Mouse (Mus musculus): ENCODE results near the gene Xkrx. TPM values are rescaled to one million over a fixed set of nuclear protein-coding genes. Genes with fewer than 3 reads are reported as not detected.
A peak's percentile ranks its signal among the peaks of the same experiment; 100 is the strongest.

Gene Xkrx
- polyA plus RNA-seq, 2 experiments, result 0.57 to 0.59 TPM

DNA sequence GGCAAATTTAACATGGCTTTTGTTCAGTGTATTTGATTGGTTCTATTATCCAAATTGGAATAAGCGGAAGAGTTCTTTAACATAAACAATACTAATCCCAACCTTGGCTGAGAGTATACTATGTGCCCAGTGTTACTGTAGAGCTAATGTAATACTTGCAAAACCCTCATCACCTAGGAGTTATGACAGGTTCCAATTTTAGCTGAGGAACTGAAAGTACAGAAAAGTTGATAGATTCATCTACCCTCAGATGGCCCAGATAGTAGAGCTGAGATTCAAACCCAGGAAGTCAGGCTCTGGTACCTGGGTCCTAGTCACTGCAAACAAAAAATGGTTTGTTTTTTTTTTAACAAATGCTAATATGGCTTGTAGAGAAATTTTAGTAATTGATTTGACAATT is 8.7 kb upstream of the Xkrx start:
- no peak for TF ChIP-seq POLR2A (IDR thresholded peaks at IDR 0.05; ENCODE audit: borderline replicate concordance, extremely low read depth, insufficient read depth, insufficient read length)
- Histone ChIP-seq H3K4me3 (replicated peaks; ENCODE audit: low read length) (no peak overlapping the region), H3K4me2 (replicated peaks; ENCODE audit: low read depth, low read length, severe bottlenecking) (no peak overlapping the region), H3K9ac (ENCODE audit: low read depth, low read length, severe bottlenecking) (no peak overlapping the region), H3K4me1 (ENCODE audit: control insufficient read depth, insufficient read depth, low read length) (no peaks in the 10 kb centered on the region), H3K27ac (replicated peaks; ENCODE audit: low read depth, low read length) (no peak overlapping the region), H3K27me3 (ENCODE audit: control insufficient read depth, insufficient read depth, low read length) (no peaks in the 10 kb centered on the region), H3K9me3 (ENCODE audit: control insufficient read depth, low read length) (no peaks in the 10 kb centered on the region), H3K36me3 (ENCODE audit: control insufficient read depth, insufficient read depth, low read length) (no peaks in the 10 kb centered on the region)
- DNase-seq (ENCODE audit: low spot score) (no peak), ATAC-seq (ENCODE audit: low FRiP score, low read depth) (no peak)
- WGBS, result 97% methylated on average over 1 of the region's 1 CpGs

- no peak overlapping the region for H3K9ac ChIP-seq (ENCODE audit: low read depth, low read length, severe bottlenecking)
- no peak for TF ChIP-seq POLR2A (IDR thresholded peaks at IDR 0.05; ENCODE audit: borderline replicate concordance, extremely low read depth, insufficient read depth, insufficient read length)
- 0 out of 2 replicates have a peak, but pooled peaks cover 3% of the 10 kb centered on the region for H3K27me3 ChIP-seq (ENCODE audit: control insufficient read depth, insufficient read depth, low read length)
- H3K27ac ChIP-seq (replicated peaks; ENCODE audit: low read depth, low read length), result no peak overlapping the region
- H3K4me2 ChIP-seq (replicated peaks; ENCODE audit: low read depth, low read length, severe bottlenecking), result no peak overlapping the region
- H3K9me3 ChIP-seq (ENCODE audit: control insufficient read depth, low read length), result no peaks in the 10 kb centered on the region
- no peaks in the 10 kb centered on the region for H3K36me3 ChIP-seq (ENCODE audit: control insufficient read depth, insufficient read depth, low read length)
- 65% methylated on average over 4 of the region's 4 CpGs for WGBS
- no peak overlapping the region for H3K4me3 ChIP-seq (replicated peaks; ENCODE audit: low read length)
- no peak for ATAC-seq (ENCODE audit: low FRiP score, low read depth)
- no peak for DNase-seq (ENCODE audit: low spot score)
- peaks cover 3% of the 10 kb centered on the region; the same call in 1 of the 2 replicates for H3K4me1 ChIP-seq (ENCODE audit: control insufficient read depth, insufficient read depth, low read length)
These were observed 1.6 kb upstream of the Xkrx start for GRCm38 (mm10) chrX:134163484-134163883.

DNA sequence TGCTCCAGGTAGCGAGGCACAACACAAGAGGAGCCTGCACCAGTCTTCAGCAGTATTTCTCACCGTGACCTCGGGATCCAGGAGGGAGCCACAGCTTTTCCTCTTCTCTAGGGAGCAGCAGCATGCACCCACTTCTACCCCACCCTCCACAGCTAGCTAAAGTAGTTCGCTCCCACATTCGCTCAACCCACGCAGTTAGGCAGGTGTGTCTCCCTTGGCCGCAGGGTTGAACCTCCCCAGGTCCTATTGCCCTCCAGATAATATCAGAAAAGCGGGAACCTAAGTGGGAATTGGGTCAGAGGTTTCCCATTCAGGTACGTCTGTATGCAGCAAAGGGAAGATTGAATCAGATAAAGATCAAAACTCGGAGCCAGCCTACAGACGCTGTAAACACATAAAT is 950 bp upstream of the Xkrx start:
- 30% methylated on average over 11 of the region's 11 CpGs for WGBS

DNA sequence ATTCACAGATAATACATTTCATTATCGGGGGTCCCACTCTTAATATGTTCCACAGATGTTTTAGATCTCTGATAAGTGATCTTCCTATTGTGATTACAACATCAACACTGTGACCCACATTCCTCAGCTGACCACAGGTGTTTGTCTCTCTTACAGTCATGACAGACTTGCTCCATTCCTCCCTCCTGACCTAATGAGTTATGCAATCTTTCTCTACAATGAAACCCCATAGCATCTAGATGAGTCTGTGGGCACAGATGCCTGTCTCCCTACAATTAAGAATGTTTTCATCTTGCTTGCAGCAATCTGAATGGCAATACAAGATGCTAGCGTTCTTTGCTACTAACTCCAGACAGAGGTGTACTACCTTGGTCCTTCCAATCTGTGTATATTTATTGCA is 1.4 kb downstream of the Xkrx start:
- Histone ChIP-seq H3K4me2 (replicated peaks; ENCODE audit: low read depth, low read length, severe bottlenecking) (no peak overlapping the region), H3K9ac (ENCODE audit: low read depth, low read length, severe bottlenecking) (no peak overlapping the region), H3K27ac (replicated peaks; ENCODE audit: low read depth, low read length) (no peak overlapping the region), H3K27me3 (ENCODE audit: control insufficient read depth, insufficient read depth, low read length) (0 out of 2 replicates have a peak, but pooled peaks cover 3% of the 10 kb centered on the region), H3K9me3 (ENCODE audit: control insufficient read depth, low read length) (no peaks in the 10 kb centered on the region), H3K36me3 (ENCODE audit: control insufficient read depth, insufficient read depth, low read length) (no peaks in the 10 kb centered on the region), H3K4me3 (replicated peaks; ENCODE audit: low read length) (no peak overlapping the region), H3K4me1 (ENCODE audit: control insufficient read depth, insufficient read depth, low read length) (peaks cover 3% of the 10 kb centered on the region; the same call in 1 of the 2 replicates)
- TF ChIP-seq POLR2A (IDR thresholded peaks at IDR 0.05; ENCODE audit: borderline replicate concordance, extremely low read depth, insufficient read depth, insufficient read length), result no peak
- ATAC-seq (ENCODE audit: low FRiP score, low read depth) (no peak), DNase-seq (ENCODE audit: low spot score) (no peak)
- WGBS, result 87% methylated on average over 2 of the region's 2 CpGs

More for the DNA sequence above, 950 bp upstream of the Xkrx start:
- 0 out of 2 replicates have a peak, but pooled peaks cover 3% of the 10 kb centered on the region for H3K27me3 ChIP-seq (ENCODE audit: control insufficient read depth, insufficient read depth, low read length)
- peaks cover 3% of the 10 kb centered on the region; the same call in 1 of the 2 replicates for H3K4me1 ChIP-seq (ENCODE audit: control insufficient read depth, insufficient read depth, low read length)
- H3K36me3 ChIP-seq (ENCODE audit: control insufficient read depth, insufficient read depth, low read length), result no peaks in the 10 kb centered on the region
- ATAC-seq (ENCODE audit: low FRiP score, low read depth), result no peak
- H3K4me2 ChIP-seq (replicated peaks; ENCODE audit: low read depth, low read length, severe bottlenecking), result peak overlapping the region; percentile 45
- no peak for TF ChIP-seq POLR2A (IDR thresholded peaks at IDR 0.05; ENCODE audit: borderline replicate concordance, extremely low read depth, insufficient read depth, insufficient read length)
- no peak overlapping the region for H3K27ac ChIP-seq (replicated peaks; ENCODE audit: low read depth, low read length)
- peak overlapping the region; percentile 18 for H3K4me3 ChIP-seq (replicated peaks; ENCODE audit: low read length)
- H3K9me3 ChIP-seq (ENCODE audit: control insufficient read depth, low read length), result no peaks in the 10 kb centered on the region
- DNase-seq (ENCODE audit: low spot score), result no peak
- no peak overlapping the region for H3K9ac ChIP-seq (ENCODE audit: low read depth, low read length, severe bottlenecking)

GRCm38 (mm10) chrX:134158151-134158550 is 3.7 kb downstream of the Xkrx start:
- Histone ChIP-seq H3K4me3 (replicated peaks; ENCODE audit: low read length) (no peak overlapping the region), H3K9ac (ENCODE audit: low read depth, low read length, severe bottlenecking) (no peak overlapping the region), H3K27ac (replicated peaks; ENCODE audit: low read depth, low read length) (no peak overlapping the region), H3K4me1 (ENCODE audit: control insufficient read depth, insufficient read depth, low read length) (peaks cover 3% of the 10 kb centered on the region; the same call in 1 of the 2 replicates), H3K36me3 (ENCODE audit: control insufficient read depth, insufficient read depth, low read length) (no peaks in the 10 kb centered on the region), H3K4me2 (replicated peaks; ENCODE audit: low read depth, low read length, severe bottlenecking) (no peak overlapping the region), H3K27me3 (ENCODE audit: control insufficient read depth, insufficient read depth, low read length) (0 out of 2 replicates have a peak, but pooled peaks cover 3% of the 10 kb centered on the region), H3K9me3 (ENCODE audit: control insufficient read depth, low read length) (no peaks in the 10 kb centered on the region)
- DNase-seq (ENCODE audit: low spot score), result no peak
- 45% methylated on average over 7 of the region's 7 CpGs for WGBS
- no peak for TF ChIP-seq POLR2A (IDR thresholded peaks at IDR 0.05; ENCODE audit: borderline replicate concordance, extremely low read depth, insufficient read depth, insufficient read length)
- ATAC-seq (ENCODE audit: low FRiP score, low read depth), result no peak

DNA sequence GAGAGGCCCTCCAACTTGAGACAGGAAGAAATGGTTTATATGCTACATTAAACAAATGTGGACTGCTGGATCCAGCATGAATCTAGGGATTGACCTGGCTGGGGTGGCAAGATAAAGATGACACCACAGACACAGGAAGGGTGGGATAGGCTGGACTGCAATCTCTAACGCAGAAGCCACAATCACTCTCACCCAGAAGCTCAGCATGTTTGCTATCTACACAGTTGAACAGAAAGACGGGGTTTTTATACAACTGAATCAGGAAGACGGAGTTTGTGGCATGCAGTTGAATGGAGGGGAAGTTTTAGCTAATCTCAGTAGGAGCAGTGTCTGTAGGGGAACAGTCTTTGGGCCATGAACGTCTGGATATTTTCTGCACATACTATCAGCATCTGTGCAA is 19.9 kb downstream of the Xkrx start:
- Histone ChIP-seq H3K9me3 (ENCODE audit: control insufficient read depth, low read length) (no peaks in the 10 kb centered on the region), H3K4me1 (ENCODE audit: control insufficient read depth, insufficient read depth, low read length) (no peaks in the 10 kb centered on the region), H3K27me3 (ENCODE audit: control insufficient read depth, insufficient read depth, low read length) (no peaks in the 10 kb centered on the region), H3K9ac (ENCODE audit: low read depth, low read length, severe bottlenecking) (no peak overlapping the region), H3K36me3 (ENCODE audit: control insufficient read depth, insufficient read depth, low read length) (no peaks in the 10 kb centered on the region), H3K4me3 (replicated peaks; ENCODE audit: low read length) (no peak overlapping the region), H3K27ac (replicated peaks; ENCODE audit: low read depth, low read length) (no peak overlapping the region), H3K4me2 (replicated peaks; ENCODE audit: low read depth, low read length, severe bottlenecking) (no peak overlapping the region)
- ATAC-seq (ENCODE audit: low FRiP score, low read depth) (no peak), DNase-seq (ENCODE audit: low spot score) (no peak)
- WGBS, result 89% methylated on average over 4 of the region's 4 CpGs
- no peak for TF ChIP-seq POLR2A (IDR thresholded peaks at IDR 0.05; ENCODE audit: borderline replicate concordance, extremely low read depth, insufficient read depth, insufficient read length)
